Mouse (Mus musculus) thymus, adult 2 months (tissue): Measurements from ENCODE around the gene Supt3.

ENCODE experiments used
- CTCF ChIP-seq: fragments of 200-500 bp; IDR thresholded peaks from 2 replicates; pipeline ENCODE4 v1.5.1; 2012; ENCODE audit warnings: mild to moderate bottlenecking, control low read depth, low read length, moderate library complexity, borderline replicate concordance; ENCODE audit not compliant: control insufficient read depth, poor library complexity, insufficient read depth; ENCODE audit errors: extremely low read depth
- POLR2A ChIP-seq: fragments of 200-500 bp; IDR thresholded peaks from 2 replicates; pipeline ENCODE4 v1.6.1; 2012; ENCODE audit warnings: mild to moderate bottlenecking, low read length, control low read depth, moderate library complexity; ENCODE audit not compliant: control insufficient read depth, poor library complexity, insufficient read depth; ENCODE audit errors: extremely low read depth

GRCm38 (mm10) chr17:45086361-45086760 is 309.4 kb downstream of the Supt3 start:
- TF ChIP-seq POLR2A (no peak), CTCF (no peak)
